Mouse (Mus musculus) adrenal gland, postnatal 25 days (tissue): ENCODE data around the gene Sord. TPM values are rescaled to one million over a fixed set of nuclear protein-coding genes. Genes with fewer than 3 reads are reported as not detected.
A peak's percentile ranks its signal among the peaks of the same experiment; 100 is the strongest.

Source experiments
- DNase-seq: peaks from one replicate; pipeline ENCODE4 v3.0.0; 2021; ENCODE audit warnings: mixed read lengths
- total RNA-seq: library from RNA; stranded (reverse); gene quantifications from 2 replicates; pipeline ENCODE4 v1.2.3, GENCODE M21; 2021

The Sord gene
- total RNA-seq, 1 experiment from 2014 or later: 71.6 TPM

DNA sequence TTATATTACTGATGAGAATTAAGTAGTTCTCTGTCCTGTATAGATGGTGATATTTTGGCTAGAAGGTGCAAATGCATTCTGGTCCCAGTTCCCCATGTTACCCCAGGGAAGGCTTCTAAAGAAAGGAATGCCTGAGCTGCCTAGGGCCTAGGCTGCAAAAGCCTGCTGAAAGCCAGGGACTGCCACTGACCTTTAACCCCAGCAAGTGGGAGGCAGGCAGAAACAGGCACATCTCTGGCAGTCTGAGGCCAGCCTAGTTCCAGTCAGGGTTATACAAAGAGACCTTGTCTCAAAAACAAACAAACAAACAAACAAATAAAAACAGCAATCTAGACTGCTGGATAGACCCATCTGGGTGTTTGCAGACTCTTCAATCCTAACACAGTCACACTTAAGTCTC, 6.2 kb downstream of the Sord start:
- DNase-seq: no peak

DNA sequence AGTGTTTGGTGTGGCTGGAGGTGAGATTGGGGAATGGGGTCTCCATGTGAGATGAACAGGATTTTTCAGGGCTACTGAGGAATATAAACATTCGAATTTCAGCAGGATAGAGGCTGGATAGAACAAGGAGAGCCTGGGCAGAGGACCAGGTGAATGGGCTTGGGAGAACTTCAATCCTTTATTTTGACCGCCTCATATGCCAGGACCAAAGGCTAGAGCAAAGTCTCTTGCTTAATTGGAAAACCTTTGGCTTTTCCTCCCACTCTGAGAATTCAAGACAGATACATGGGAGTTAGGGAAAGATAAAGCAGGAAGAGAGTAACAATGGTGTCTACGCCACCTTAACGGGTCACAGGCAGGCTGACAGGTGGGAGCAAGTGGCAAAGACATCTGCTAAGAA, 6.7 kb downstream of the Sord start:
- no peak for DNase-seq

DNA sequence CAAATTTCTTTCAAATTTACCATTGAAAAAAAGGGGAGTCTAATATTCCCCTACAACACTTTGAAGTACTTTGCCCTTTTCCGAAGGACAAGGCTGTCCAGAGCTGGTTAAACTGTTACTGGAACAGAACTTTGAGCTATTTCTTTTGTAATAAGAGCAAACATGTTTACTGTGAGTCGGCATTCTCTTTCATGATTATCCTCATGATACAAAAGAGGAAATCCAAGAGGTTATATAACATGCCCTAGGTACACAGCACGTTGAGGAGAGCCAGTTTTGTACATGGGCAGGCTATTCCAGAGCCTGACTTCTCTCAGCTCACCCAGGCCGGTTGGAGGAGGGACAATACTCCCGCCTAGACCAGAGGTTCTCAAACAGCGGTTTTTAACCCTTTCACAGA, 7.4 kb downstream of the Sord start:
- no peak for DNase-seq

DNA sequence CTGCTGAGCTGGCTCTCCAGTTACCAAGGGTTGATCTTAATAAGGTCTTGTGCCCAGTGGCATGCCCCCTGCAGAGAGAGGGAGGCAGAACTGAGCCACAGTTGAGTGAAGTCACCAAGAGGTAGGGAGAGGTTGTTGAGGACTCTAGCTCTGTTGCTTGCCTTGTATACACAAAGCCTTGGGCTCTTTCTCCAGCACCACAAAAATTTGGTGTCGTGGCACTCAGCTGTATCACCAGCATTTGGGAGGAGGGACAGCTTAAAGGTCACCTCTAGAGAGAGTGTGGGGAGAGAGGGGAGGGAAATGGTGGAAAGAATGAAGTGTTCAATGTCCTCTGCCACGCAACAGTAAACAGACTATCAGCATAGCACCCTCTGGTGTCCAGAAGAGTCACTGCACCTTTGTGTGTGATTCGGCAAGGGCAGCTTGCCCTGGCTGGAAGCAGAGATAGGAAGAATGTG, 9.2 kb downstream of the Sord start:
- peak; percentile 66 for DNase-seq

DNA sequence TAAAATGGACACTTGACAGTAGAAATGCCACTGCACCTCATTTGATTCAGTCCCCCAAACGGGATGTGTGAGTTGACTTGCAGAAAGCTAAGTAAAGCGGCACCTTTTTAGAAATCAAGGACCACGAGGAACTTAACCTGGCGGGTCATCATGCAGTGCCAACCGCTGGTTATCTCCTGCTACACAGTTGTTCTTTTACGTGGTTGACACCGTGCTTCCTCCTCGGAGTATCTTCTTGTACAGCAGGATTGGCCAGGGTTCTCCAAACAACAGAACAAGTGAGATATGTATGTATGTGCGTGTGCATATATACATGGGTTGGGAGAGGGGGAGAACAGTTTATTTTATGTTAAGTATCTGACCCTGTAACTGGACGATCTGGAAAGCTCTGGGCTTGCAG, 13.2 kb downstream of the Sord start:
- DNase-seq: no peak

DNA sequence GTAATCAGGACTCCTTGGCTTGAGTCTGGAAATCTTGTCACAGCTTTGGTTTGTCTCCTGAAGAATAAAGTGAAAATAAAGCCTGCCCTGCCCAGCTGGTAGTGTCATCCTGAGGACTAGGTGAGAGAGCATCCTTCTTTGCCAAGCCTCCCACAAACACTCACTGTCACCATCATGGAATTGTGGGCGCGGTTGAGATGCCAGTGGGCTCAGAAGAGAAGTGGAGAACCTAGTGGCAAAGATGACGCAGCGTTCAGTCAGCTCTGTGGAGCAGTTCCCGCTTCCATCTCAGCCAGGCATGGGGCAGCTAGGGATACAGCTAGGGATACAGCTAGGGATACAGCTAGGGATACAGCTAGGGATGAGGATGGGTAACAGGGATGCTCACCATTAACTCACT, 21.4 kb downstream of the Sord start:
- DNase-seq: no peak

DNA sequence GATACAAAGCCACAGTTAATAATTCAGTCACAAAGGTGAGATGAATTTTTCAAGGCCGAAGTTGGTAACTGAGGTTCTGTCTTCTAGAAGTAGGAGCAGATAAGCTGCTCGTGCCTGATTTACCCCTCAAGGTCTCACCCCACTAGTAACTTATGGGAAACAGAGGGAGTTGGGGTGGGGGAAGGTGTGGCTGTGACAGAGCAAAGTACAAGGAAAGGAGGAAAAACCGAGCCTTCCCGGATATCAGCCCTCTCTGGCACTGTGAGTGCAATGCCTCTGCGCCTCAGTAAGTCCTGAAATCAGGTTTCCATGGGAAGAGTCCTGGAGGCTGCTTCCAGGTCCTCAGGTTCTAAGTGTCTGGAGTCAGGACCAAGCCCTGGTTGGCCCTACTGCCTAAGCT, 26.2 kb downstream of the Sord start:
- DNase-seq: no peak

DNA sequence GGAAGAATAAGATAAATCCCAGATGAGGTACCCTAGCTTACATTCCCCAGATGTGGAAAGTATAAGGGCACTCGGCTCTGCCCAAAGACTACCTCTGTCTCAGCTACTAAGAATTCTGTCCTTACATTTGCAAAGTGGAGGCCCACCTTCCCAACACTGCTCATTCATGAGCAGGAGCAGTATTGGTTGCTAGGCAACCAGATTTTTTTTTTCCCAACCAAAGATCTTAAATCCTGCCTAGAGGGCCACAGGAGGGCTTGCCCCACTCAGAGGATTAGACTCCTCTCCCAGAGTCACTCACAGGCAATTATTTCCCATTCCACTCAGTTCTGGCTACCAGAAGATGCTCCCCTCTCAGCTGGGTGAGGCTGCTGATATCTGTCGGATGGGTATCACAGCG, 30.1 kb downstream of the Sord start:
- DNase-seq: no peak

DNA sequence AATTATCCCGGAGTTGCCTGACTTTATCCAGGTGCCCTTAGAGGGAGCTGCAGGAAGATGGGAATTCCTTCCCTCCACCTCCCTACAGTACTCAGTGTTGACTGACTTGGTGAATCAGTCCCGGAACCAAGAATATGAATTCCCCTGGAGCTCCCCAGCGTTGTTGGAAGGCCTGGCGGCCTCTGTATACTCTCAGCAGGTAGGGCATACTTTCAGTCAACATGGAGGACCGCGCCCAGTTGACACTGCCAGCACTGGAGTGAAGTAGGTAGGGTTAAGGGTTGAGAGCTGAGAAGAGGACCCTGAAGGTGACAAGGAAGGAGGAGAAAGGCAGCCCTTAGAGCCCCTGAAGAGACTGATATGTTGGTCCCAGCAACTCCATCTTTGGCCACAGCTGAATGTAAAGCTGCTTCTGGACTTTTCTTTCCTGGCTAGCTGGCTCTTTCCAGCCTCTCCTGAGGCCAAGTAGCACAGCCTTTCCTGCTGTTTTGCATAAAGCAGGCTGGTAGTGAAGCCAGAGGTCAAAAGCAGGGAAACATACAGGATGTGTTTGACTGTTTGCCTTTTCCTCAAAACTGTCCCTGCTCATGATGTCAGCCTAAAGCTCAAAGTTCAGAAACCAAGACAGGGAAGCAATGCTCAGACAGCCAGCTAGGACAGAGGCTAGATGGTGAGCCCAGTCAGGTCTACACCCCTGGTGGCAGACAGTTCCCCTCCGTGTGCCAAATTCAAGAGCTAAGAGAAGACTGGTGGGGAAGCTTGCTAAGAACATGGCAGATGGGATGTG, 32.1 kb downstream of the Sord start:
- no peak for DNase-seq

DNA sequence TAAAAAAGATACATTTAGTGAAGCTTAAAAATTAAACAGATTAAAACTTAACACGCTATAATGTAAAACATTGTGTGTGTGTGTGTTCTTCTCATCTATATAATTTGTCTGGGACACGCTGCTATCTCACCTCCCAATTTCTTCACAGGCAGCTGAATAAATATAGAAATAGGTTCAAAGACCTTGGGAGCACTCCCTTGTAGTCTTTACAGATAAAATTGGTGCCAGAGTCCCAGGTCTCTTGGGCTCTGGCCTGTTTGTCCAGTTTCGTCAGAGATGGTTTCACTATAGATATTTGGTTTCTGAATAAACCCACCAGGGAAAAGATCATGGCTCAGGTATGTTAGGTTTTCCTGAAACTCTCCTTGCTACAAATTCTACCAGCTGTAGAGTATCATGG, 44.2 kb downstream of the Sord start:
- no peak for DNase-seq

DNA sequence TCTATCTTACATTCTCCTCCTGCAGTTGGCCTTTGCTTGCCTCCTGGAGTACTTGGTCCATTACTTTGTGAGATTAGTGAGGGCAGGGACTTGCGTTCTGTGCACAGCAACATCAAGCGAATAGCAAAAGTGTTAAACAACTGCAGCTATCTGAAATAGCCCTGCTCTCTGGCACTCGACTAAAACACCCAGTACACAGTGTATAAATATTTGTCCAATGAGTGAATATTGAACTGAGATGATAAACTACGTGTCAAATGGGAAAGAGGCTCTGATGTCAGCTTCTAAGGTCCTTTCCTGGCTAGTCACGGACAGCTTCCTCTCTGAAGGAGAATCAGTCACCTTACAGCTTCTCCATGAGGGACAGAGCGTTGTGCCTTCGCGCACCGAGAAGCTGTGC, 49.5 kb downstream of the Sord start:
- no peak for DNase-seq

DNA sequence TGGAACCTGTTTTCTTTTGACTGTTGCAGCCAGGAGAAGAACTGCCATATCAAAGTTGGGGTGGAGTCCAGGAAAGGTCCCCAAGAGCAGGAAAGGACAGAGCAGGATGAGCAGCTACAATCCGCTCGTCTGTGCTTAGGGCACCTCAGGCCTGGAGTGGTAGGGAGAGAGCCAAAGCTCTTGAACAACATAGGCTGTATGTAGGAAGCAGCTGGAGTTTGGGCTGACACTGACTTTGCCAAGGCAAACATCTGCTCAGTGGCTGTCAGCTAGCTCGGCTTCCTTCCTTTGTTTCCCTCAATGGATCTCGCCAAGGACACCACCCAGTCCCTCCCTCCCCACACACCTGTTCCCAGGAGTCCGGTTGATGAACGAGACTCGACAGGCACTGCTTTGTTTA, 51.6 kb downstream of the Sord start:
- DNase-seq: no peak

DNA sequence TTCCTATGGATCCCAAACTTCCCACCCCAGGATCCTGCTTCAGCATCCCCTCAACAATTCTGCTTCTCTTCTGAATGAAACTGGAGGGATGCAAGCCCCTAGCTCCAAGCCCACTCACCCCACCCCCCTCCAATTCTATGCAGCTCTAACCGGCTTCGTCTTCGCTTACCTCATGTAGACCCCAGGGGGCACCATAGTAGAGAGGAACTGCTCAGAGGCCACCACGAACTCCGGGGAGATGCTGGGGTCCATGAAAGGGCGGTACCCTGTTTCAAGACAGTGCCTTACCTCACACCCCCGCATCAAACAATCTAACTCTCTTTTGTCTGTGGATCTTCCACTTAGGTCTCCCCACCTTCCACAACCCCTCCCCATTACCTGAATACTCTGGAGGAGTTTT, 60.4 kb downstream of the Sord start:
- no peak for DNase-seq

DNA sequence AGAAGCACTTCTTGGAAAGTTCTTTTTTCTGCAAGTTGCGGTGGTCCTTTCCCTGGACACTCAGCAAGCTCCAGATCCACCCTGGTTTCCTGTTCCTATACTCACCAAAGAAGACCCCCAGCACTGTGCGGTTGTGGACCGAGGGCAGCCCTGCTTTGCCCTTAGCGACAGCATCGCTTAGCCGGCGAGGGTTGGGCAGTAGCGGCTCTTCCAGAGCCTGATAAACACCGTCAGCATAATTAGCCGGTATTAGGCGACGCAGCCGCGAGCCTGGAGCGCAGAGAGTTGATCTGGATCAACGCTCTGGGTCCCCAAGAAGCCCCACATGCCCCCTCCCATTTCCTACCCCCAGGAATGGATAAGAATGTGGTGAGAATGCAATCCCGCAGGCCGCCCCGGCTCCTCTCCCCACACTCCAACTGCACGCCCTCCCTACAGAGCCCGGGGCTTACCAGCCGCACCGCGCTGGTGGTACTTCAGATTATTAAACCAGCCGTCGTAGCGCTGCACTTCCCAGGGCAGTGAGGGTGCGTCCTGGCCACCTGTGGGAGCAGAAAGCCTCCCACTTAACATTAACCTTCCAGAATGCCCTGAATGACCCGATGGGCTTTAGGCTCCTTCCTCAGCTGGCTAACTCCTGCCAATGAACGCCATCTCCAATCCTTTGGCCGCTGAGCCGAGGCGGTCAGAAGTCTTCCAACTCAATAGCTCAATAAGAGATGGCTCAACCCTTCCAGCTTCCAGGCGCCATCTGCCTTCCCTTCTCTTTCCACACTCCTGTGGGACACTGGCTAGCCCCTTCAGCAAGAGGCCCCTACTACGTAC, 62.9 kb downstream of the Sord start:
- no peak for DNase-seq

DNA sequence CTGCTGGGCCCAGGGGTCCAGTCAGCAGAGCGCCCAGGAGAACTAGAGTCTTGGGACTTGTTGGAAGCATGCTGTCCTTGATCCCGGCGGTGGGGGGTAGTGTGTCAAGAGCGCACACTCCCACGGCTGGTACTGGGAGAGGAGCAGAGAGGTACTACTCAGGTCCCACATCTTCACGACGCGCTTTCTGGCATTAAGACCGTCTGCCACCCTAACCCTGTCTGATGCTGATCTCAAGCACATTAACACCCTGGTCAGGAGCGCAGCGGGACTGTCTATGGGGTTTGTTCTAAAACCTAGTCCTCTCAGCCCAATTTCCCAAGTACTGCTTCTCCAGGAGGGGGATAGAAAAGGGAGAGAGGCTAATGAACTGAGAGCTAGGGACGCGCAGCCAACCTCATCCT, 63.5 kb downstream of the Sord start, which contains the start of gene Duox2:
Gene Duox2, minus strand, starts transcription at position 354 of the 404 bp plus-strand sequence.
- no peak for DNase-seq

DNA sequence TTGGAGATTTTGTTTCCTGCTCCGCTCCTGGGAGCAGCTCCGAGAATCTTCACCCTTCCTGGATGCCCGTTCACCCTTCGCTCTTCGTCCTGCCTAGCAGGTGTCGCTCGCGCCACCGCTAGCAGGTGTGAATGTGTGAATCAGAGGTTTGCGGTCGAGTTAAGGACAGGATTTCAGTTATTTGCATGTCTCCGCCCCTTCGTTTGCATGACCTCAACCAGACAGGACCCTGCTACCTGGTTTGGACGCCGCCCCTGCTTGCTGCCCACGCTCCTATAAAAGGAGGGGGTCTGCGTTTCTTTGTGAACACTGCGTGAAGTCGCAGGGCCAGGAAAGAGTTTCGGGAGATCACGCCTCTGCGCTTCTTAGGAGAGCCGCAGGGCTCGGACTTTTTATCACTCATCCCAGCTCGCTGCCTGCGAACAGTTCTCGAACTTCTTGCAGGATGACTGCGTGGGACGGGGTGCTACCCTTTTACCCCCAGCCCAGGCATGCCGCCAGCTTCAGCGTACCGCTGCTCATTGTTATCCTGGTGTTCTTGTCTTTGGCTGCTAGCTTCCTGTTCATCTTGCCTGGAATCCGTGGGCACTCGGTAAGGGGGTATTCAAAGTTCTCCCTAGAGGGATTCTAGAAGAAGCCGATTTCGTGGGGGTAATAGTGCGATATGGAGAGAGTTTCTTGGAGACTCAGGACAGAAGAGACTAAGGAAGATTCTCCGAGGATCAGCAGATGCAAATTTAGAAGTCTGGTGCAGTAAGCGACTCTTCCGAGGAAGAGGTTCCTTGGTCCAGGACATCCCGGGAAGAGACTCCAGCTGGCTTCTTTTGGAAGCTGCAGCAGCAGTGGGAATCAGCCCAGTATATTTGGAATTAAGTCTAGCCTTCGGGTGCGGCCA, 64.3 kb downstream of the Sord start, which contains the start of gene Duoxa2:
Gene Duoxa2, plus strand, starts transcription at position 305 of the 895 bp plus-strand sequence.
- peak; percentile 21 for DNase-seq

DNA sequence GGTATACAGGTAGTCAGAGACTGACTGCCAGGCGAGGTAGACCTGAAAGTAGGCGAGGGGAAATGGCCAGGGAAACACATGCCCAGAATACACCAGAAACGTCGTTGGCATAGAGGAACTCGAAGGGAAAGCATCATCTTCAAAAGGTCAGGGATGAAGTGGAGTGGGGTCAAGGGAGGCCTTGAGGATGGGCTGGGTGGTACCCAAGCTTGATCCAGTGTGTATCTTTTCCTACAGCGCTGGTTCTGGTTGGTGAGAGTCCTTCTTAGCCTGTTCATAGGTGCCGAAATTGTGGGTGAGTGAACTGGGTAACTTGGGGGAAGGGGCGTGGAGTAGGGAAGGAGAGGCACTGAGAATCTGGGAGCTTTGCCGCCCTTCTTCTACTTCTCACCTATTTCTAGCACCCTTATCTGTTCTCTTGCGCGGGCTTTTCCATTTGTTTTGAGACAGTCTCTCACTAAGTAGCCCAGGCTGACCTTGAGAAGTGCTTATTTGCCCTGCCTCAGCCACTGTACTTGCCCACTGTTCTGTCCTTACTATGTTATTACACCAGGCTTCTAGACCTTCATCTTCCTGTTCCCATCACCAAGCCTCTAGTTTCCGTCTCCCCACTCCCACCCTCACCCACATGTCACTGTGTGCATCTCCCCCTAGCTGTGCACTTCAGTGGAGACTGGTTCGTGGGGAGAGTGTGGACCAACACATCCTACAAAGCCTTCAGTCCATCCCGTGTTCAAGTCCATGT, 65.5 kb downstream of the Sord start:
- DNase-seq: no peak

DNA sequence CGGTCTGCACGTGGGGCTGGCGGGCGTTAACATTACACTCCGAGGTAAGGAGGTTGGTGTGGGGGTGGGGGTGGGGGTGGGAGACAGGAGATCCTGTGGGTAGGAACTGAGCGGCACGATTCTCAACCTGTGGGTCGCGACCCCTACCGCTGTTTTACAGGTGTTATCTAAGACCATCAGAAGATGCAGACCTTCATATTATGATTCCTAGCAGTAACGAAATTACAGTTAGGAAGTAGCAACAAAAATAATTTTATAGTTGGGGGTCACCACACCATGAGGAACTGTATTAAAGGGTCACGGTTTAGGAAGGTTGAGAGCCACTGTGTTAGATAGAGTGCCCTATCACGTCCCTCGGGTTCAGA, 66.1 kb downstream of the Sord start:
- DNase-seq: no peak

DNA sequence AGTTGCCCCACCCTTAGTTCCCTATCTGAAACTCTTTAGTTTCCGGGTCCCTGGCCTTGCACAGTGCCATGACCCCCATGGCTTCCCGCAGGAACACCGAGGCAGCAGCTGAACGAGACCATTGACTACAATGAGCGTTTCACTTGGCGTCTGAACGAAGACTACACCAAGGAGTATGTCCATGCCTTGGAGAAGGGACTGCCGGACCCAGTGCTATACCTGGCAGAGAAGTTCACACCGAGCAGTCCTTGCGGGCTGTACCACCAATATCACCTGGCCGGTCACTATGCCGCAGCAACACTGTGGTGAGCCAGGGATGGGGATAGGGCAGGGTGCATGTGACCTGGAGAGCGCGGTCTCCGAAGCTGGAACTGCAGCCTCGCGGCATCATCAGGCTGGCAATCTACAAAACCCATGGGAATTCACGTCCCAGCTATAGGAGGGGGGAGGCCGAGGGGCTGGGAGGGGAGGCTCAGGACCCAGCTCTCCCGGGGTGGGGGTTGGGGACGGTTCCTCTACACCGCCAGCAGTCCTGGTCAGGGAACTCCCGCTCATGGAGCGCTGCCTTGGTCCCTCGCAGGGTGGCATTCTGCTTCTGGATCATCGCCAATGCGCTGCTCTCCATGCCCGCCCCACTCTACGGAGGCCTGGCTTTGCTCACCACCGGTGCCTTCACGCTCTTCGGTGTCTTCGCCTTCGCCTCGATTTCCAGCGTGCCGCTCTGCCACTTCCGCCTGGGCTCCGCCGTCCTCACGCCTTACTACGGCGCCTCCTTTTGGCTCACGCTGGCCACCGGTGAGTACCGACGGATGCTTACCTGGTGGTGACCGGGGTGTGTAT, 66.8 kb downstream of the Sord start:
- DNase-seq: peak; percentile 47

DNA sequence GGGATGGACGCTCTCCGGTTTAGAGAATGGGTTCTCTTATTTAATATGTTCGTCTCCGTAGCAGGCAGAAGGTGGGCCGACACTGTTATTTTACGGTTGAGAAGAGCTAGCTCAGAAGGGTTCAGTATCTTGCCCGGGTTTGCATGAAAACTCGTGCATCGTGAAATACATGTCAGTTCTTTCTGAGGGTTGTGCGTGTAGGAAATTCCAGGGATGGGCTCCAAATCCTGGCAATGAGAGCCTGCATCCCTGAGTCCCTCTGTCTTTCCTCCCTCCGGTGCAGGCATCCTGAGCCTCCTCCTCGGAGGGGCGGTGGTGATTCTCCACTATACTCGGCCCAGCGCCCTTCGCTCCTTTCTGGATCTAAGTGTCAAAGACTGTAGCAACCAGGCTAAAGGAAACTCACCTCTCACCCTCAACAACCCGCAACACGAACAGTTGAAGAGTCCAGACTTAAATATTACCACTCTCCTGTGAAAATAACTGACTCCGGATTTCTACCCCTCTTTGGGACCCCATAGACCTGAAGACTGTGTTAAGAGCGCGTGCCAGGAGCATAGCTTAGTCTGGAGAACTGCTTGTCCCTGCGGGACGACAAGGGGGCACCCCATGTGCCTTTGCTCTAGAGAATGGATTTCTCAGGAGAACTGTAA, 67.5 kb downstream of the Sord start:
- DNase-seq: no peak
